Mouse (Mus musculus) adrenal gland, adult 8-10 months (tissue): ENCODE measurements around the gene Sult6b2. TPM values are rescaled to one million over a fixed set of nuclear protein-coding genes. Genes with fewer than 3 reads are reported as not detected.

Experiments used
- DNase-seq: peaks from one replicate; pipeline ENCODE4 v3.0.0; 2022
- total RNA-seq, 4 experiments: library from RNA; stranded (reverse); gene quantifications; 2 replicates each; pipeline ENCODE4 v1.2.4; 2022

Sult6b2 gene
- total RNA-seq, 4 experiments from 2014 or later, result not detected

- no peak for DNase-seq
Measured at GRCm38 (mm10) chr6:142809373-142810098, 5.2 kb upstream of the Sult6b2 start.

GRCm38 (mm10) chr6:142806326-142806725, 2.0 kb upstream of the Sult6b2 start:
- DNase-seq, result no peak

- DNase-seq, result no peak
Measured at GRCm38 (mm10) chr6:142802617-142803525, 1.4 kb downstream of the Sult6b2 start.

GRCm38 (mm10) chr6:142801687-142802086, 2.6 kb downstream of the Sult6b2 start:
- no peak for DNase-seq

GRCm38 (mm10) chr6:142799704-142800374, 4.5 kb downstream of the Sult6b2 start:
- no peak for DNase-seq

- no peak for DNase-seq
Measured at GRCm38 (mm10) chr6:142798837-142799236, 5.5 kb downstream of the Sult6b2 start.

GRCm38 (mm10) chr6:142797996-142798395, 6.3 kb downstream of the Sult6b2 start:
- DNase-seq, result no peak

GRCm38 (mm10) chr6:142795655-142796441, 8.5 kb downstream of the Sult6b2 start:
- DNase-seq, result no peak

- no peak for DNase-seq
Measured at GRCm38 (mm10) chr6:142795087-142795486, 9.2 kb downstream of the Sult6b2 start.

GRCm38 (mm10) chr6:142793468-142793867, 10.8 kb downstream of the Sult6b2 start:
- no peak for DNase-seq

- no peak for DNase-seq
Measured at GRCm38 (mm10) chr6:142792241-142792968, 11.9 kb downstream of the Sult6b2 start.

GRCm38 (mm10) chr6:142789736-142790135, 14.6 kb downstream of the Sult6b2 start:
- no peak for DNase-seq

- DNase-seq, result no peak
Measured at GRCm38 (mm10) chr6:142788042-142788987, 16.0 kb downstream of the Sult6b2 start.

- no peak for DNase-seq
Measured at GRCm38 (mm10) chr6:142786106-142786505, 18.2 kb downstream of the Sult6b2 start.

GRCm38 (mm10) chr6:142785343-142785742, 19.0 kb downstream of the Sult6b2 start:
- peak; percentile 21 for DNase-seq

- DNase-seq, result no peak
Measured at GRCm38 (mm10) chr6:142781286-142781685, 23.0 kb downstream of the Sult6b2 start.

- DNase-seq, result no peak
Measured at GRCm38 (mm10) chr6:142780574-142781033, 23.7 kb downstream of the Sult6b2 start.

GRCm38 (mm10) chr6:142779812-142780573, 24.3 kb downstream of the Sult6b2 start:
- DNase-seq, result no peak
